Mouse (Mus musculus) bone marrow, adult 2 months (tissue): ENCODE measurements around the gene Prr29.

ENCODE experiments used
- CTCF ChIP-seq: fragments of 200-500 bp; IDR thresholded peaks from 2 replicates; pipeline ENCODE4 v1.5.1; 2011; ENCODE audit warnings: low read length, control low read depth; ENCODE audit not compliant: control insufficient read depth, insufficient read depth
- POLR2A ChIP-seq: fragments of 200-500 bp; IDR thresholded peaks from 2 replicates; pipeline ENCODE4 v1.6.1; 2011; ENCODE audit warnings: low read depth, mild to moderate bottlenecking, control low read depth, low read length, borderline replicate concordance; ENCODE audit not compliant: control insufficient read depth

DNA sequence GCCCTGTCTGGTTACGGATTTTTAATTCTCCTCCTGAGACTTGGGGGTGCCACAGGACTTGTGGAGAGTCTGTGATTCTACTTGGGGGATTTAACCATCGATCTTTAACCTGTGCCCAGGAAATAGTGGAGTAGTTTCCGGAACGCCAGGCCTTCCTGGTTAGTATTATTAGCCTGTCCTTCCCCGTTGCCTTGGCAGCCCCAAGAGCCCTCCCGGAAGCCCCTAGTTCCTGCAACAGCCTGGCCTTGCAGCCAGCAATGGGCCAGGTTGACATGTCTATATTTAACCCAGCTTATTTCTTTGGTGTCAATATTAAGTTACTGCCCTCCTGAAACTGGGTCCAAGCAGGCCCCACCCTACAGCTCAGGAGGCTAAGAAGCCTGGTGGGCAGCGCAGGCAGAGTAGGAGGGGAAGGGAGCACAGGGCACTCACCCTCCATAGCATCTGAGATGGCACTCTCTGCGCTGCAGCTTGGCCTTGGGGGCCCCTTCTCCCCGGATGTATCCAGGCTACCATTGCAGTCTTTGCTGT is 24.2 kb upstream of the Prr29 start:
- TF ChIP-seq CTCF (no peak), POLR2A (no peak)
